20 mouse cellular contexts compared by ENCODE assay signal in genomic region chr2:179231708-179232354, GRCm38 (mm10).
"Had no signal": no experiment of that assay in that cellular context is flagged by ENCODE, and none has a peak within 500 bp of the region (broad histone marks: within the 10 kb centered on the region; RNA-seq: fewer than 3 reads in every experiment).

No protein-coding gene starts in this region.

- DNase-seq: kidney, adult 18-20 months; kidney, adult 9 months; kidney, postnatal 14 days; layer of hippocampus, adult 9-11 months; lung, adult 18-20 months; lung, postnatal 10 days; lung, postnatal 4 days; right cerebral cortex, adult 18-20 months; right cerebral cortex, postnatal 14 days; right cerebral cortex, postnatal 4 days; thymus, postnatal 36 days had no signal

- ATAC-seq: intestine, embryonic 16.5 days had no signal

- H3K4me1 ChIP-seq: limb, embryonic 15.5 days; liver, embryonic 15.5 days; lung, embryonic 15.5 days; neural tube, embryonic 12.5 days; neural tube, embryonic 15.5 days; stomach, embryonic 15.5 days had no signal

- H3K36me3 ChIP-seq: limb, embryonic 15.5 days; liver, embryonic 15.5 days; lung, embryonic 15.5 days; neural tube, embryonic 12.5 days; neural tube, embryonic 15.5 days; stomach, embryonic 15.5 days had no signal

- H3K9me3 ChIP-seq: limb, embryonic 15.5 days; liver, embryonic 15.5 days; lung, embryonic 15.5 days; neural tube, embryonic 12.5 days; neural tube, embryonic 15.5 days; stomach, embryonic 15.5 days had no signal

- H3K27ac ChIP-seq: layer of hippocampus, adult 2 months; limb, embryonic 15.5 days; liver, embryonic 15.5 days; lung, embryonic 15.5 days; neural tube, embryonic 12.5 days; neural tube, embryonic 15.5 days; stomach, embryonic 15.5 days had no signal

- H3K27me3 ChIP-seq: limb, embryonic 15.5 days; liver, embryonic 15.5 days; lung, embryonic 15.5 days; neural tube, embryonic 12.5 days; neural tube, embryonic 15.5 days; stomach, embryonic 15.5 days had no signal

- H3K4me2 ChIP-seq: limb, embryonic 15.5 days; liver, embryonic 11.5 days; liver, embryonic 15.5 days; lung, embryonic 15.5 days; neural tube, embryonic 12.5 days; neural tube, embryonic 15.5 days; stomach, embryonic 15.5 days had no signal

- H3K4me3 ChIP-seq: layer of hippocampus, adult 2 months; limb, embryonic 15.5 days; liver, embryonic 15.5 days; lung, embryonic 15.5 days; neural tube, embryonic 12.5 days; neural tube, embryonic 15.5 days; stomach, embryonic 15.5 days had no signal

- H3K9ac ChIP-seq: limb, embryonic 15.5 days; liver, embryonic 15.5 days; lung, embryonic 15.5 days; neural tube, embryonic 12.5 days; neural tube, embryonic 15.5 days; stomach, embryonic 15.5 days had no signal
